Mouse (Mus musculus) embryonic facial prominence, embryonic 11.5 days (tissue): ENCODE results near the gene Abhd5. TPM values are rescaled to one million over a fixed set of nuclear protein-coding genes. Genes with fewer than 3 reads are reported as not detected.
"Not testable (repeated sequence)": the region's sequence is repeated elsewhere in the genome, so short reads cannot be mapped to it uniquely, and the experiment has no call there.

Experiments used
- ATAC-seq: fragments of 200-750 bp; cut with Nextera tagmentation; replicated peaks from 2 replicates; pipeline ENCODE4 v1.8.0; 2017; ENCODE audit warnings: low read depth; ENCODE audit not compliant: insufficient number of reproducible peaks, low FRiP score, low TSS enrichment
- DNase-seq: peaks from one replicate; pipeline ENCODE4 v3.0.0-alpha.2; 2015; ENCODE audit warnings: low spot score
- H3K27ac ChIP-seq: fragments of 300-500 bp; sonication (generic); replicated peaks from 2 replicates; pipeline ENCODE4 v1.5.1; 2014; ENCODE audit warnings: mild to moderate bottlenecking, low read depth, low read length, control low read depth
- H3K27me3 ChIP-seq: fragments of 300-500 bp; sonication (generic); 2 replicates; pipeline ENCODE4 v1.6.1; 2014; ENCODE audit warnings: mild to moderate bottlenecking, low read length, moderate library complexity, mixed read lengths; ENCODE audit not compliant: control insufficient read depth, insufficient read depth
- H3K36me3 ChIP-seq: fragments of 300-500 bp; sonication (generic); replicated peaks from 2 replicates; pipeline ENCODE4 v1.6.1; 2014; ENCODE audit warnings: low read depth, mild to moderate bottlenecking, low read length, moderate library complexity, mixed read lengths; ENCODE audit not compliant: control insufficient read depth, insufficient read depth
- H3K4me1 ChIP-seq: fragments of 300-500 bp; sonication (generic); 2 replicates; pipeline ENCODE4 v1.6.1; 2014; ENCODE audit warnings: low read length, mixed read lengths; ENCODE audit not compliant: control insufficient read depth, insufficient read depth
- H3K4me2 ChIP-seq: fragments of 300-500 bp; sonication (generic); 2 replicates; pipeline ENCODE4 v1.6.1; 2014; ENCODE audit warnings: low read depth, mild to moderate bottlenecking, control low read depth, low read length, moderate library complexity
- H3K4me3 ChIP-seq: fragments of 300-500 bp; sonication (generic); 2 replicates; pipeline ENCODE4 v1.5.1; 2014; ENCODE audit warnings: low read depth, low read length, control low read depth
- H3K9ac ChIP-seq: fragments of 300-500 bp; sonication (generic); replicated peaks from 2 replicates; pipeline ENCODE4 v1.6.1; 2014; ENCODE audit warnings: mild to moderate bottlenecking, control low read depth, low read length
- H3K9me3 ChIP-seq: fragments of 300-500 bp; sonication (generic); replicated peaks from 2 replicates; pipeline ENCODE4 v1.6.1; 2016; ENCODE audit warnings: mild to moderate bottlenecking, low read length, inconsistent platforms, mixed read lengths; ENCODE audit not compliant: control insufficient read depth
- WGBS: fragments of 180-500 bp; shearing (Covaris S2); extraction: QIAGEN DNeasy Blood & Tissue Kit; methylation state at CpG from one replicate; pipeline ENCODE4 v1.1.7; 2014; 5-methylcytosine and 5-hydroxymethylcytosine counted together
- polyA plus RNA-seq: library from polyadenylated mRNA; unstranded; fragments of >200 nt; fragmentation: Nextera tagmentation; extraction: Ambion mirVana; gene quantifications from 2 replicates; pipeline ENCODE4 v1.2.1, GENCODE M21; 2014

The Abhd5 gene
- polyA plus RNA-seq, result 28.9 and 29.2 TPM in 2 replicates

DNA sequence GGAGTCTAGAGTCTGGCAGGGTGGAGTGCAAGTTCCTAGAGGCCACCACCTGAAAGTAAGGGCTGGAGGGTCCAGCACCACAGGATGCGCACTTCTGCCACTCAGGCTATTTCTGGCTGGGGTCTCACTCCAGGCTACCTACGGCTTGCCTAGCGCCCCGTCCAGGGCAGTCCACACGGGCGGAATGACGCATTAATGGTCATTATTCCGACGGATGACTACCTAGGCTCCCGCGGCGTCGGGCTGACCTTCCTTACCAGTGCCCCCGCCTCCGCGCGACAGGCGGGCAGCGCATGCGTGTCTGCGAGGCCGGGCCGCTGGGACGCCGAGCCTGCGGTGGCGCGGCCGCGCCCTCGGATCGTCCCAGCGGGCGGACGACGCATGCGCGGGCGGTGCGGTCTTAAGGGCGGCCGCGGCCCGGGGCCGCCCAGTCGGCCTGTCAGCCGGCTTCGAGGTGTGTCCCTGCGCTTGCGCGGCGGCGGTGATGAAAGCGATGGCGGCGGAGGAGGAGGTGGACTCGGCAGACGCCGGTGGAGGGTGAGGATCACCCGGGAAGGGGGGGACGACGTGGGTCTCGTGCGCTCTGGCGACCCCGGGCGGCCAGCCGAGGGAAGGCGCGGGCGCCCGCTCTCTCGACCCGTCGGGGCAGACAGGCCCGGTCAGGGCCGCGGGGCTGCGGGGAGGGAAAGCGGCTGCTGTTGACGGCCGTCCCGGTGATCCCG lies at the start of gene Abhd5:
Abhd5 (plus strand) TSS at position 306 of the 722 bp plus-strand sequence.
- ATAC-seq (peak; percentile 97), DNase-seq (peak; percentile 94)
- under 1% methylated on average over 75 of the region's 84 CpGs for WGBS

DNA sequence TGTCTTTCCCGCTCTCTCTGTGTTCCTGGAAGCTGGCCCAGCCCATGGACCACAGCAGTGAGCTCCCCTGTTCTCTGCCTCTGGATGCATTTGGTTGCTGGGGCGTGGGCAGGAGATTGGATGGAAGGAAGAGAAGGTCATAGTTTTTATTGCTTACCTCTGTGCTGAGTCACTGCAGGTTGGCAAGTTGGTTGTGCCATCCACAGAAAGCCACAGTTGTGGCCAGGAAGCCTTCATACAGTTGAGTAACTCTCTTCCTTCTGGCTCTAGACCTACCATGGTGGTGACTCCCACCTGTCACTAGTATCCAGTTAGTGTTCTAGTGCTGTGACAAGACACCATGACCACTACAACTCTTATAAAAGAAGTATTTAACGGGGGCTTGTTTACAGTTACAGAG lies 46.1 kb upstream of the Abhd5 start:
- H3K36me3 ChIP-seq, result no peaks in the 10 kb centered on the region
- no peak overlapping the region for H3K4me3 ChIP-seq
- H3K4me1 ChIP-seq, result no peaks in the 10 kb centered on the region; the same call in 1 of the 2 replicates
- DNase-seq, result no peak
- no peak overlapping the region for H3K9ac ChIP-seq
- no peak overlapping the region for H3K27ac ChIP-seq
- H3K4me2 ChIP-seq, result no peak overlapping the region
- H3K27me3 ChIP-seq, result no peaks in the 10 kb centered on the region
- 80% methylated on average over 3 of the region's 3 CpGs for WGBS
- H3K9me3 ChIP-seq, result no peaks in the 10 kb centered on the region
- ATAC-seq, result no peak

More for the DNA sequence above, at the start of gene Abhd5:
- peak within 1 kb of the TSS; percentile 66 for H3K4me2 ChIP-seq
- 0 out of 2 replicates have a peak within 1 kb of the TSS, but pooled peaks have one; percentile 14 for H3K27ac ChIP-seq
- H3K27me3 ChIP-seq, result no peaks in the 10 kb centered on the region
- H3K4me1 ChIP-seq, result no peaks in the 10 kb centered on the region
- no peaks in the 10 kb centered on the region for H3K36me3 ChIP-seq
- peak within 1 kb of the TSS; percentile 85 for H3K9ac ChIP-seq
- H3K9me3 ChIP-seq, result no peaks in the 10 kb centered on the region
- H3K4me3 ChIP-seq, result peak within 1 kb of the TSS; percentile 54

DNA sequence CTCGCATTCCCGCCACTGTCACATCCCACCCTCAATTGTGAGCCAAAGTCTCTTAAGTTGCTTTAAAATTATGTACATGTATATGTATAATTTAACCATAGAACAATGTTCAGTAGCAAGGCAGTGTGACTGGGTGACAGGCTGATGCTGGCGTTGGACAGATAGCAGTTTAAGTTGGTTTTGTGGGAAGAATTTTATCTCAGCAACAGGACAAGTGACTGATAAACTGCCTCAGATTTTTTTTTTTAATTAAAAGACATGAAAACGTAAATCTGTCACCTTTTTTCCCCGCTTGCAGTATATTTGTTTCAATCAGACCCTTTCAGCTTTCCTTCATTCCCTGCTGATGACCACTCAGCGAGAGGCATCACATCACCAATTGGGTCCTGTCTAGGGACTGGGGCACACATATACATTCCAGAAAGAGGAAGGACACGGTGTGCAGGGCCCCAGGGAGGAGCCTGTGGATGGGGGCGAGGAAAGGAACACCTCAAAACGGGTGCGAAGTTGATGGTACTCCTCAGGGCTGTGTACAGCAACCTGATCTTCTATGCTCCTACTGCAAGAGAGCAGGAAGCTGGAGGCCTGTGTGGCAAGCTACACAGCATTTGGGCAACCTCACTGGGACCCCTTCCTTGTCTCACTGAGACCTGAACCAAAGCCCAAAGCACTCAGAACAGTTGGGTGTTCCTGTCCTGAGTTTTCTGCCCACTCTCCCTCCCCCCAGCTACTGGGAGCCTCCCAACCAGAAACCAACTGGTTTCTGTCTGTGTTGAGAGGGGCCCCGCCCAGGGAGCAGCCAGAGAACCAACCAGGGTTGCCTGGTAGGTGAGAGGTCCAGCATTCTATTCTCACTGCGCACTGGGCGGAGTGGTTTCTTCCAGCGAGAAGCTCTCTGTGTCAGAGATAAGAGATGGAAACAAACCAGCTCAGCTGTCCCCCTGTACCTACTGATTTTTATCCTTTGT lies 42.1 kb upstream of the Abhd5 start:
- H3K36me3 ChIP-seq, result no peaks in the 10 kb centered on the region
- no peaks in the 10 kb centered on the region for H3K9me3 ChIP-seq
- whole genome bisulfite sequencing, result 75% methylated on average over 14 of the region's 14 CpGs

DNA sequence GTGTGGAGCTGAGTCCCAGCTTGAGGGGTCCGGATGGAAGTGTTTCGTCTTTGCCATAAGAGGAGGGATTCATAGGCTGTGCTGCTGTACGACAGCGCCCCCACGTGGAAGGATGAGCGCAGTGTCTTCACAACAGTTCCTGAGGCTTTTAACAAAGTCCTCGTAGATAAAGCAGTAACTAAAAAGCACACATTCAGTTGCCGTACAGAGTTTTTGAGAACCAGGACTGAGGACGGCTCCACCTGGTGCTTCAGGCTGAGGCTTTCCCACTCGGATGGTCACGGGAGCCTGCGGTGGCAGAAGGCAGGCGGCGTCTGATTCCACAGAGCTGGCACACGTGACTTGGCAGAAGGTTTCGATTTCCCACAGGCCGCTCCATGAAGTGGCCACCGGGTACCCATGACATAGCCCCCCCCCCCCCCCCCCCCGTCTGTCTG lies 40.8 kb upstream of the Abhd5 start:
- Histone ChIP-seq H3K36me3 (no peaks in the 10 kb centered on the region), H3K9me3 (no peaks in the 10 kb centered on the region), H3K4me1 (no peaks in the 10 kb centered on the region; the same call in 1 of the 2 replicates), H3K4me2 (peak overlapping the region; percentile 30), H3K27me3 (no peaks in the 10 kb centered on the region), H3K4me3 (peak overlapping the region; percentile 17), H3K9ac (peak overlapping the region; percentile 38), H3K27ac (no peak overlapping the region)
- WGBS, result 1% methylated on average over 19 of the region's 19 CpGs
- DNase-seq, result peak; percentile 91
- peak; percentile 84 for ATAC-seq

More for the DNA sequence above, 42.1 kb upstream of the Abhd5 start:
- Histone ChIP-seq H3K4me2 (no peak overlapping the region), H3K4me1 (no peaks in the 10 kb centered on the region; the same call in 1 of the 2 replicates), H3K27ac (no peak overlapping the region), H3K9ac (no peak overlapping the region), H3K27me3 (no peaks in the 10 kb centered on the region), H3K4me3 (no peak overlapping the region)
- ATAC-seq (no peak), DNase-seq (no peak)

DNA sequence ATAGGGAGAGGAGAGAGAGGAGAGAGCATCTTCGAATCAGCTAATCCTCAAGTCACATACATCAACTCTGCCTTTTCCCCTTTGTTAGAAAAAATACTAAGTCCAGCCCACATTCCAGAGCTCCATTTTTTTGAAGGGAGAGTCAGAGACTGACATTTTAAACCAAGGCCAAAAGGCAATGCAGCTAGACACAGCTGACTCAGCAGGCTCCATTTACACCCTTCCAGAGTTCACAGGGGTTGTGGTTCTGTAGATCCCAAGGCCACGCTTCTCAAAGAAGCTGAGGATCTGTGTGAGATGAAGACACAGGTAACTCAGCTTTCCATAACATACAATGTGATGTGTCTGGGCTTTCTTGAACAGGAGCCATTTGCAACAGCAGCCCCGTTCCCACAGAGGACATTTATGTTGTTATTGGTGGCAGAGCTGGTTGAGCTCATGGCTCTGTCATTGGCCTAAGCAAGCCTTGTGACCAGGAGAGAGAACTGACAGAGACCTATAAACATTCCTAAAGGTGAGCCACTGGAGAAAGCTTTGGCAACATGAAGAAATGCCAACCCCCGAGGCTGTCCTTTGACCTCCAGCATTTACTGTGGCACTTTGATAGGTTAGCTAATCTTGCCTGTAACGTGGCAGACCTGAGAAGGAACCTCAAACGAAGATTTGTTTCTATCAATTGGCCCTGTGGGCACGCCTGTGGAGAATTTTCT lies 40.2 kb upstream of the Abhd5 start:
- peak overlapping the region; percentile 17; the same call in 1 of the 2 replicates for H3K4me3 ChIP-seq
- ATAC-seq (no peak; the same call in 1 of the 2 replicates), DNase-seq (no peak)
- WGBS, result 69% methylated on average over 7 of the region's 7 CpGs
- no peaks in the 10 kb centered on the region for H3K27me3 ChIP-seq
- H3K9ac ChIP-seq, result peak overlapping the region; percentile 38
- H3K9me3 ChIP-seq, result no peaks in the 10 kb centered on the region
- no peaks in the 10 kb centered on the region; the same call in 1 of the 2 replicates for H3K4me1 ChIP-seq
- no peaks in the 10 kb centered on the region for H3K36me3 ChIP-seq
- H3K27ac ChIP-seq, result no peak overlapping the region
- H3K4me2 ChIP-seq, result peak overlapping the region; percentile 30

DNA sequence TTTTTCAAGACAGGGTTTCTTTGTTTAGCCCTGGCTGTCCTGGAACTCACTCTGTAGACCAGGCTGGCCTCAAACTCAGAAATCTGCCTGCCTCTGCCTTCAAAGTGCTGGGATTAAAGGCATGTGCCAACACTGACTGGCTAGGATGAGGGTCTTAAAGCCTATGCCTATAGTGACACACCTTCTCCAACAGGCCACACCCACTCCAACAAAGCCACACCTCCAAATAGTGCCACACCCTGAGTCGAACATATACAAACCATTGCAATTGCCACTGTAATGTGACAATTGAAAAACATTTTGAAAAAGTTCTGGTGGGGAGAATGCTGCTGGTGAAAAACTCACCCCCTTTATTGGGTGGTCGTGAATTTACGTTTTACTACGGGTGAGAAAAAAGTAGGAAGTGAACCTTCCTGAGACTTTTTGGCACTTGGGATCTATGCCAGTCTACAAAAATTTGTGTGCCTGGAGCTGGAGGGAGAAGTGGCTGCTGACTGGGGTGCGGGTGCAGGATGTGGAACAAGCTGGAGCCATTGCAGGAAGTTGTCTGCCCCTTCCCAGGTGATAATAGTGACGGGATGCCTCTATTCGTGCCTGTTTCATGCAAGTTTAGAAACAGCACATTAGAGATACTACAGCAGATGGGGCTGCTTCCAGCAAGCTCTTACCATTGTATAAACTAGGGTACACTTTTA lies 39.0 kb upstream of the Abhd5 start:
- no peak for ATAC-seq
- no peak overlapping the region for H3K9ac ChIP-seq
- H3K9me3 ChIP-seq, result no peaks in the 10 kb centered on the region
- no peaks in the 10 kb centered on the region for H3K27me3 ChIP-seq
- no peak for DNase-seq
- H3K27ac ChIP-seq, result no peak overlapping the region
- no peak overlapping the region for H3K4me2 ChIP-seq
- no peaks in the 10 kb centered on the region; the same call in 1 of the 2 replicates for H3K4me1 ChIP-seq
- H3K36me3 ChIP-seq, result no peaks in the 10 kb centered on the region
- WGBS, result 84% methylated on average over 7 of the region's 7 CpGs
- H3K4me3 ChIP-seq, result no peak overlapping the region

DNA sequence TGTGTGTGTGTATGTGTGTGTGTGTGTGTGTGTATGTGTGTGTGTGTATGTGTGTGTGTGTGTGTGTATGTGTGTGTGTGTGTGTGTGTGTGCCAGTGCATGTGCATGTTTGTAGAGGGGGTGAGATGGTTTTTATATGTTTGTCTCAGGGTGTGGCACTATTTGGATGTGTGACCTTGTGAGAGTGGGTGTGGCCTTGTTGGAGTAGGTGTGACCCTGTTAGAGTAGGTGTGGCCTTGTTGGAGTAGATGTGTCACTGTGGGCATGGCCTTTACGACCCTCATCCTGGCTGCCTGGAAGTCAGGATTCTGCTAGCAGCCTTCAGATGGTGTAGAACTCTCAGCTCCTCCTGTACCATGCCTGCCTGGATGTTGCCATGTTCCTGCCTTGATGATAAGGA lies 38.3 kb upstream of the Abhd5 start:
- not testable (repeated sequence) for H3K27me3 ChIP-seq, ATAC-seq, H3K4me1 ChIP-seq, H3K4me3 ChIP-seq, H3K36me3 ChIP-seq, H3K27ac ChIP-seq, H3K9me3 ChIP-seq, DNase-seq, H3K4me2 ChIP-seq, H3K9ac ChIP-seq
- WGBS, result 79% methylated on average over 1 of the region's 1 CpGs
